Mouse (Mus musculus): ENCODE data around the gene Klf16. TPM values are rescaled to one million over a fixed set of nuclear protein-coding genes. Genes with fewer than 3 reads are reported as not detected.

Gene Klf16
- polyA plus RNA-seq, 1 experiment = 7.7 TPM

DNA sequence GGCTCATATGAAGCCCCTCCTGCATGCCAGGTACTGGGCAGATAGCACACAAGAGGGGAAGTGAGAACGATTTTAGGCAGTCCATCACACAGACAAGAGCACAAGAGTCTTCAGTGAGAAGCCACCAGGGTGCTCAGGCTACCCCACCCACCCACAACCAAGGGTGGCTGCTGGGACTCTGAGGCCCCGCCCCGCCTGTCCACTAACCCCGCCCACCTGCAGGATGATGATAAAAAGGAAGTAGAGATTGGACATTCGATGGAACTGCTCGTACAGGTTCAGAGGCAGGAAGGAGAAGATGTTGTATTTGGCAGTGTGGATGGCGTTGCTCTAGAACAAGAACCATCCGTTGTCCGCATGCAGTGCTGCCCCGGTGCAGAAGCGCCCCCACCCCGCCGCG lies 42.0 kb downstream of the Klf16 start:
- Histone ChIP-seq H3K4me3 (ENCODE audit: insufficient read depth, low read length) (no peak overlapping the region), H3K27ac (ENCODE audit: insufficient read depth, low read depth, low read length) (no peak overlapping the region), H3K4me1 (ENCODE audit: control insufficient read depth, insufficient read depth, low read length) (peaks cover 17% of the 10 kb centered on the region)
- TF ChIP-seq POLR2A (IDR thresholded peaks at IDR 0.05; ENCODE audit: borderline replicate concordance, low read depth, low read length) = no peak
- TF ChIP-seq CTCF (IDR thresholded peaks at IDR 0.05; ENCODE audit: low read depth, low read length) = no peak

DNA sequence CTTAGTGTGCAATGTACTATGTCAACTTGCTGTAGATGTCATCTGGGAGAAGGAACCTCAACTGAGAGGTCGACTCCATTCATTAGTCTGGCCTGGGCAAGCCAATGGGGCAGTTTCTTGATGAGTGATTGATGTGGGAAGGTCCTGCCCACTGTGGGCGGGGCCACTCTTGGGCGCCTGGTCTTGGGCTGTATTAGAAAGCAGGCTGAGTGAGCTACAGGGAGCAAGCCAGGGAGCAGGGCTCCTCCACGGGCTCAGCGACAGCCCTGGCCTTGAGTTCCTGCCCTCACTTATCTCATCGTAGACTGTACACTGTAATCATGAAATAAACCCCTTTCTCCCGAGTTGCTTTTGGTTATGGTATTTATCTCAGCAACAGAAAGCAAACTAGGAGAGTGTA lies 43.4 kb downstream of the Klf16 start:
- Histone ChIP-seq H3K4me1 (ENCODE audit: control insufficient read depth, insufficient read depth, low read length) (peaks cover 14% of the 10 kb centered on the region), H3K4me3 (ENCODE audit: insufficient read depth, low read length) (no peak overlapping the region), H3K27ac (ENCODE audit: insufficient read depth, low read depth, low read length) (no peak overlapping the region)
- TF ChIP-seq CTCF (IDR thresholded peaks at IDR 0.05; ENCODE audit: low read depth, low read length) = no peak
- TF ChIP-seq POLR2A (IDR thresholded peaks at IDR 0.05; ENCODE audit: borderline replicate concordance, low read depth, low read length) = no peak

DNA sequence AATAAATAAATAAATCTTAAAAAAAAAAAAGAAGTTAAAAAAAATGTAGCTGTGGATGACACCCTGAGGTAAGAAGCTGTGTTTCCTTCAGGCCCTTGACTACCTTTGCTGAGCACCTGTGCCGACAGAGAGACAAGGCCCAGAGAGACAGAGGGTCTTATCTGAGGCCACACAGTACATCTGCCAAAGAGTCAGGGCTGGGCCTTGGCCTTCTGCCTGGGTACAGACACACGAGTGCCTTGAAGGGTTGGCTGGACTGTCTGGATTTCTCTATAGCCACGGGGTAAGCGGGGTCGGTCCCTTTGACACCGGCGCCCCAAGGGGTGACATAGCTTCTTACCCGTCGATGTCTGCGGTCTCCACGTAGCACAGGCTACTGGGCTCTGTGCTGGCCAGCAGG lies 44.3 kb downstream of the Klf16 start:
- H3K4me3 ChIP-seq (ENCODE audit: insufficient read depth, low read length) = no peak overlapping the region
- TF ChIP-seq POLR2A (IDR thresholded peaks at IDR 0.05; ENCODE audit: borderline replicate concordance, low read depth, low read length) (no peak), CTCF (IDR thresholded peaks at IDR 0.05; ENCODE audit: low read depth, low read length) (no peak)
- H3K27ac ChIP-seq (ENCODE audit: insufficient read depth, low read depth, low read length) = no peak overlapping the region
- H3K4me1 ChIP-seq (ENCODE audit: control insufficient read depth, insufficient read depth, low read length) = peaks cover 5% of the 10 kb centered on the region

- no peak for TF ChIP-seq POLR2A (IDR thresholded peaks at IDR 0.05; ENCODE audit: borderline replicate concordance, low read depth, low read length)
- TF ChIP-seq CTCF (IDR thresholded peaks at IDR 0.05; ENCODE audit: low read depth, low read length) = no peak
- no peak overlapping the region for H3K27ac ChIP-seq (ENCODE audit: insufficient read depth, low read depth, low read length)
- H3K4me1 ChIP-seq (ENCODE audit: control insufficient read depth, insufficient read depth, low read length) = no peaks in the 10 kb centered on the region
- no peak overlapping the region for H3K4me3 ChIP-seq (ENCODE audit: insufficient read depth, low read length)
Measured at GRCm38 (mm10) chr10:80526172-80526571, 50.9 kb downstream of the Klf16 start.

GRCm38 (mm10) chr10:80523299-80523698 lies 53.8 kb downstream of the Klf16 start:
- H3K4me1 ChIP-seq (ENCODE audit: control insufficient read depth, insufficient read depth, low read length) = no peaks in the 10 kb centered on the region
- TF ChIP-seq POLR2A (IDR thresholded peaks at IDR 0.05; ENCODE audit: borderline replicate concordance, low read depth, low read length) (no peak), CTCF (IDR thresholded peaks at IDR 0.05; ENCODE audit: low read depth, low read length) (peak; percentile 27; the same call in 1 of the 2 replicates)
- H3K27ac ChIP-seq (ENCODE audit: insufficient read depth, low read depth, low read length) = no peak overlapping the region
- H3K4me3 ChIP-seq (ENCODE audit: insufficient read depth, low read length) = no peak overlapping the region

- H3K4me3 ChIP-seq (ENCODE audit: insufficient read depth, low read length) = no peak overlapping the region
- H3K27ac ChIP-seq (ENCODE audit: insufficient read depth, low read depth, low read length) = no peak overlapping the region
- TF ChIP-seq POLR2A (IDR thresholded peaks at IDR 0.05; ENCODE audit: borderline replicate concordance, low read depth, low read length) = no peak
- TF ChIP-seq CTCF (IDR thresholded peaks at IDR 0.05; ENCODE audit: low read depth, low read length) = no peak
- H3K4me1 ChIP-seq (ENCODE audit: control insufficient read depth, insufficient read depth, low read length) = no peaks in the 10 kb centered on the region
Measured at GRCm38 (mm10) chr10:80519287-80519686, 57.8 kb downstream of the Klf16 start.

Other genes with a start within 250 kb of the Klf16 start
- 2.2 and 2.5 TPM in 2 replicates for gene Pcsk4, start 247.8 kb downstream of the Klf16 start, polyA plus RNA-seq (2012; ENCODE audit: insufficient read depth, insufficient read length, missing spikeins)
- 1.5 TPM in 1 of 2 replicates, not detected in the other for gene Reep6, start 247.4 kb downstream of the Klf16 start, polyA plus RNA-seq (2012; ENCODE audit: insufficient read depth, insufficient read length, missing spikeins)
- 7.6 and 8.8 TPM in 2 replicates for gene Adamtsl5, start 228.9 kb downstream of the Klf16 start, polyA plus RNA-seq (2012; ENCODE audit: insufficient read depth, insufficient read length, missing spikeins)
- not detected in 2 replicates for gene Plk5, start 220.9 kb downstream of the Klf16 start, polyA plus RNA-seq (2012; ENCODE audit: insufficient read depth, insufficient read length, missing spikeins)
- 5.8 and 8.3 TPM in 2 replicates for gene Mex3d, start 189.7 kb downstream of the Klf16 start, polyA plus RNA-seq (2012; ENCODE audit: insufficient read depth, insufficient read length, missing spikeins)
- 55.6 and 58.2 TPM in 2 replicates for gene Mbd3, start 177.8 kb downstream of the Klf16 start, polyA plus RNA-seq (2012; ENCODE audit: insufficient read depth, insufficient read length, missing spikeins)
- 175 and 193 TPM in 2 replicates for gene Uqcr11, start 170.5 kb downstream of the Klf16 start, polyA plus RNA-seq (2012; ENCODE audit: insufficient read depth, insufficient read length, missing spikeins)
- gene Tcf3, start 143.7 kb downstream of the Klf16 start, polyA plus RNA-seq (2012; ENCODE audit: insufficient read depth, insufficient read length, missing spikeins) = 25.5 and 27.4 TPM in 2 replicates
- not detected in 2 replicates for gene Onecut3, start 82.5 kb downstream of the Klf16 start, polyA plus RNA-seq (2012; ENCODE audit: insufficient read depth, insufficient read length, missing spikeins)
- gene Atp8b3, start 38.2 kb downstream of the Klf16 start, polyA plus RNA-seq (2012; ENCODE audit: insufficient read depth, insufficient read length, missing spikeins) = not detected in 2 replicates
- gene Rexo1, start 15.8 kb downstream of the Klf16 start, polyA plus RNA-seq (2012; ENCODE audit: insufficient read depth, insufficient read length, missing spikeins) = 28.9 and 29.8 TPM in 2 replicates
- gene Abhd17a, start 13.0 kb upstream of the Klf16 start, polyA plus RNA-seq (2012; ENCODE audit: insufficient read depth, insufficient read length, missing spikeins) = 63.2 and 67.3 TPM in 2 replicates
- 29.3 and 35.4 TPM in 2 replicates for gene Scamp4, start 25.6 kb upstream of the Klf16 start, polyA plus RNA-seq (2012; ENCODE audit: insufficient read depth, insufficient read length, missing spikeins)
- gene Adat3, start 25.6 kb upstream of the Klf16 start, polyA plus RNA-seq (2012; ENCODE audit: insufficient read depth, insufficient read length, missing spikeins) = 2.2 and 3.2 TPM in 2 replicates
- gene Gm49322, start 28.7 kb upstream of the Klf16 start, polyA plus RNA-seq (2012; ENCODE audit: insufficient read depth, insufficient read length, missing spikeins) = 1.1 and 2.1 TPM in 2 replicates
- gene Csnk1g2, start 45.5 kb upstream of the Klf16 start, polyA plus RNA-seq (2012; ENCODE audit: insufficient read depth, insufficient read length, missing spikeins) = 87.3 and 98.4 TPM in 2 replicates
- 20.9 and 22.7 TPM in 2 replicates for gene Btbd2, start 79.8 kb upstream of the Klf16 start, polyA plus RNA-seq (2012; ENCODE audit: insufficient read depth, insufficient read length, missing spikeins)
- 107 and 117 TPM in 2 replicates for gene Mknk2, start 100.8 kb upstream of the Klf16 start, polyA plus RNA-seq (2012; ENCODE audit: insufficient read depth, insufficient read length, missing spikeins)
- gene Mob3a, start 124.7 kb upstream of the Klf16 start, polyA plus RNA-seq (2012; ENCODE audit: insufficient read depth, insufficient read length, missing spikeins) = 53.3 and 53.8 TPM in 2 replicates
- 11.0 and 25.2 TPM in 2 replicates for gene Izumo4, start 124.9 kb upstream of the Klf16 start, polyA plus RNA-seq (2012; ENCODE audit: insufficient read depth, insufficient read length, missing spikeins)
- 121 and 129 TPM in 2 replicates for gene Ap3d1, start 164.9 kb upstream of the Klf16 start, polyA plus RNA-seq (2012; ENCODE audit: insufficient read depth, insufficient read length, missing spikeins)
- gene Dot1l, start 177.9 kb upstream of the Klf16 start, polyA plus RNA-seq (2012; ENCODE audit: insufficient read depth, insufficient read length, missing spikeins) = 20.9 and 22.1 TPM in 2 replicates
- 38.5 and 51.4 TPM in 2 replicates for gene Sf3a2, start 220.9 kb upstream of the Klf16 start, polyA plus RNA-seq (2012; ENCODE audit: insufficient read depth, insufficient read length, missing spikeins)
- gene Plekhj1, start 221.3 kb upstream of the Klf16 start, polyA plus RNA-seq (2012; ENCODE audit: insufficient read depth, insufficient read length, missing spikeins) = 117 and 122 TPM in 2 replicates
- gene Amh, start 227.9 kb upstream of the Klf16 start, polyA plus RNA-seq (2012; ENCODE audit: insufficient read depth, insufficient read length, missing spikeins) = not detected in 2 replicates
- gene Jsrp1, start 236.2 kb upstream of the Klf16 start, polyA plus RNA-seq (2012; ENCODE audit: insufficient read depth, insufficient read length, missing spikeins) = not detected in 2 replicates
- gene Oaz1, start 249.3 kb upstream of the Klf16 start, polyA plus RNA-seq (2012; ENCODE audit: insufficient read depth, insufficient read length, missing spikeins) = 823 and 921 TPM in 2 replicates

Measured in bone marrow macrophage, adult 2 months (primary cell).